Mouse (Mus musculus): Measurements from ENCODE around the gene Barhl2. TPM values are rescaled to one million over a fixed set of nuclear protein-coding genes. Genes with fewer than 3 reads are reported as not detected.

The Barhl2 gene
- total and polyA plus RNA-seq, 3 experiments: not detected

DNA sequence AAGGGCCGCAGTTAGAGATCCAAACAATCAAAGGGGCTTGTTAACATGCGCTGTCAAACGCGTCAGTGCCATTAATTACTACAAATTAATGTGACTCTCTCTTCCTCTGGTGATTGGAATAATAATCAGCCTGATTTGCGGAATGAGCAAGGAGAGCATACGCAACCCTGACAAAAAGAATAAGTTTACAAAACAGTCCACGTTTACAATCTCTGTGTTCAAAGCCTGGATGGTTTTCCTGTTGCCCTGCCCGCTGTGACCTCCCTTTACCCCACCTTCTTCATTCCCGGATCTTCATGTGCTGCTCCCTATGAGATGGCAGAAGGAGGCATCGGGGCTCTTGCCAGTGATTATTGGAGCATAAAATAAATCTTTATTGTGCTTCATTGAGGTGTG is 14.1 kb upstream of the Barhl2 start:
- no peaks in the 10 kb centered on the region for H3K36me3 ChIP-seq (replicated peaks in 1 of 2; ENCODE audit: control insufficient read depth in 1 of 2, insufficient read depth in 1 of 2, low read length in 1 of 2)
- TF ChIP-seq ELF1 (IDR thresholded peaks at IDR 0.05; ENCODE audit: low read depth, low read length) (no peak), GABPA (IDR thresholded peaks at IDR 0.05; ENCODE audit: insufficient replicate concordance, low read depth, low read length) (no peak), ZMIZ1 (IDR thresholded peaks at IDR 0.05; ENCODE audit: low read depth, low read length) (no peak), JUND (conservative IDR thresholded peaks at IDR 0.05; ENCODE audit: low read depth, low read length) (no peak), POLR2A (IDR thresholded peaks at IDR 0.05; ENCODE audit: low read depth, low read length) (no peak), RCOR1 (conservative IDR thresholded peaks at IDR 0.05; ENCODE audit: low read depth, low read length) (no peak), MAFK (IDR thresholded peaks at IDR 0.05; ENCODE audit: insufficient replicate concordance, low read length) (no peak), CHD1 (IDR thresholded peaks at IDR 0.05; ENCODE audit: low read depth, low read length) (no peak), MAZ (IDR thresholded peaks at IDR 0.05; ENCODE audit: low read depth, low read length) (no peak), POLR2AphosphoS2 (IDR thresholded peaks at IDR 0.05; ENCODE audit: low read depth, low read length) (no peak), NELFE (IDR thresholded peaks at IDR 0.05; ENCODE audit: low read depth, low read length) (no peak), NRF1 (IDR thresholded peaks at IDR 0.05; ENCODE audit: low read depth, low read length) (no peak), SIN3A (IDR thresholded peaks at IDR 0.05; ENCODE audit: low read length) (no peak), USF2 (conservative IDR thresholded peaks at IDR 0.05; ENCODE audit: low read depth, low read length) (no peak), MXI1 (IDR thresholded peaks at IDR 0.05; ENCODE audit: low read depth, low read length) (no peak), MYC (IDR thresholded peaks at IDR 0.05; ENCODE audit: low read depth, low read length) (no peak), JUN (IDR thresholded peaks at IDR 0.05; ENCODE audit: insufficient read depth, low read depth, low read length) (no peak), MAX (IDR thresholded peaks at IDR 0.05; ENCODE audit: low read length) (no peak), KAT2A (IDR thresholded peaks at IDR 0.05; ENCODE audit: insufficient replicate concordance, low read length) (no peak), IRF4 (IDR thresholded peaks at IDR 0.05; ENCODE audit: low read depth, low read length) (no peak)
- in situ Hi-C loops (cut with MboI; ENCODE audit: low pct_ligation_motif_present, low pct_unique_long_range_greater_than_20kb, low sequenced_read_pairs): loop anchor here (25.0 kb wide), 1 partner anchor 315 kb away; no protein-coding TSS in a partner anchor
- no peak overlapping the region for H3K9ac ChIP-seq (ENCODE audit: insufficient read depth, low read depth)
- H3K4me3 ChIP-seq (replicated peaks in 1 of 3; ENCODE audit: low read depth in 2 of 3, low read length in 2 of 3, poor library complexity in 1 of 3): no peak overlapping the region
- no peak for DNase-seq (ENCODE audit: extremely low read depth)
- no peaks in the 10 kb centered on the region for H3K4me1 ChIP-seq (ENCODE audit: control insufficient read depth in 1 of 2, insufficient read depth in 2 of 2)
- no peak overlapping the region for H3K27ac ChIP-seq (ENCODE audit: insufficient read depth, low read depth)
- no peaks in the 10 kb centered on the region for H3K9me3 ChIP-seq (replicated peaks; ENCODE audit: low read length)
- dilution Hi-C loops (cut with MboI; ENCODE audit: extremely low pct_ligation_motif_present, extremely low pct_unique_long_range_greater_than_20kb, low sequenced_read_pairs): no loop called here
- no peak overlapping the region for H3K4me2 ChIP-seq (ENCODE audit: insufficient read depth, low read depth, poor library complexity, severe bottlenecking)
- no peaks in the 10 kb centered on the region for H3K79me2 ChIP-seq (replicated peaks; ENCODE audit: control insufficient read depth, extremely low read depth, insufficient read depth, poor library complexity, severe bottlenecking)
- no peaks in the 10 kb centered on the region for H3K27me3 ChIP-seq (replicated peaks)

DNA sequence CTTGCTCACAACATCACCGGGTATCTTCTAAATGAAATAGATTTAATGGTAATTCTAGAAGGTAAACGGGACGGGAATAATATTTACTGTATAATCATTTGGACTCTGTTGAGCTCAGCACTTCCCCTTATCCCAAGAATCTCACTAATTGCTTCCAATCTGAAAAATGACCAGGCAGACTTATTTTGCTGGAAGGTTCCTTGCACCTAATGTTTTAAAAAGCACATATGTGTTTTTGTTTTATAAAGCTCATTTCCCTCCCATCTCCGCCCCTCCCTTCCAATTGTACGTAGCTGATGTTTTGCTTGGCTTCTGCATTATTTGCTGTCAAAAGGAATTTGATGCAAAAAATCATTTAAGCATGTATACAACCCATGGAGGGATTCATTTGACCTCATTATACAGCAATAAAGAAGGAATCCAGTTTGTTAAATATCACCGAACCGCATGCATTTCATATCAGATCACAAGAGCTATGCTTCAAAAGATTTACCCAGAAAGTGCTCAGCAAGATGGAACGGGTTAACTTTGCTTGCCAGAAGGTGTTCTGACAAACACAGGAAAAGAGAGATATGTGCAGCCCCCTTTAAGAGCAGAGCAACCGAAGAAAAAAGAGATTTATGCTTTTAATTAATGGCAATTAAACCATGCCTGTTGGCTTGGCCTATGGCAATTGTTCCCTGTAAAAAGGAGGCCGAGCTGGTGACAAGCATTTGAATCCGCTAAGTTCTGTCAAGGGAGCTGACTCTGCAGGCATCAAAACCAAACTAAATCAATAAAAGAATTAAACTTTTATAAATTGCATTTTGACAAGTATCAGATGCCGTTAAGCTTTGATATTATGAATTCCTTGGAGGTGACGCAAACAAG is 13.5 kb upstream of the Barhl2 start:
- Histone ChIP-seq H3K27me3 (replicated peaks) (no peaks in the 10 kb centered on the region), H3K27ac (ENCODE audit: insufficient read depth, low read depth) (no peak overlapping the region), H3K79me2 (replicated peaks; ENCODE audit: control insufficient read depth, extremely low read depth, insufficient read depth, poor library complexity, severe bottlenecking) (no peaks in the 10 kb centered on the region), H3K9ac (ENCODE audit: insufficient read depth, low read depth) (no peak overlapping the region), H3K4me2 (ENCODE audit: insufficient read depth, low read depth, poor library complexity, severe bottlenecking) (no peak overlapping the region), H3K4me1 (ENCODE audit: control insufficient read depth in 1 of 2, insufficient read depth in 2 of 2) (no peaks in the 10 kb centered on the region), H3K4me3 (replicated peaks in 1 of 3; ENCODE audit: low read depth in 2 of 3, low read length in 2 of 3, poor library complexity in 1 of 3) (no peak overlapping the region), H3K9me3 (replicated peaks; ENCODE audit: low read length) (no peaks in the 10 kb centered on the region), H3K36me3 (replicated peaks in 1 of 2; ENCODE audit: control insufficient read depth in 1 of 2, insufficient read depth in 1 of 2, low read length in 1 of 2) (no peaks in the 10 kb centered on the region)
- TF ChIP-seq TBP (conservative IDR thresholded peaks at IDR 0.05; ENCODE audit: low read depth, low read length) (no peak), PAX5 (IDR thresholded peaks at IDR 0.05; ENCODE audit: low read length) (no peak), CHD2 (IDR thresholded peaks at IDR 0.05; ENCODE audit: low read length) (no peak), HCFC1 (IDR thresholded peaks at IDR 0.05; ENCODE audit: low read depth, low read length) (no peak), MAZ (IDR thresholded peaks at IDR 0.05; ENCODE audit: low read depth, low read length) (no peak), RAD21 (IDR thresholded peaks at IDR 0.05; ENCODE audit: low read depth, low read length) (no peak), MAFK (IDR thresholded peaks at IDR 0.05; ENCODE audit: insufficient replicate concordance, low read length) (no peak), UBTF (IDR thresholded peaks at IDR 0.05; ENCODE audit: low read depth, low read length) (no peak), CHD1 (IDR thresholded peaks at IDR 0.05; ENCODE audit: low read depth, low read length) (no peak), SMC3 (IDR thresholded peaks at IDR 0.05; ENCODE audit: low read depth, low read length) (no peak), JUN (IDR thresholded peaks at IDR 0.05; ENCODE audit: insufficient read depth, low read depth, low read length) (no peak), POLR2AphosphoS2 (IDR thresholded peaks at IDR 0.05; ENCODE audit: low read depth, low read length) (no peak)
- in situ Hi-C loops (cut with MboI; ENCODE audit: low pct_ligation_motif_present, low pct_unique_long_range_greater_than_20kb, low sequenced_read_pairs) (loop anchor here (25.0 kb wide), 1 partner anchor 316 kb away; no protein-coding TSS in a partner anchor), dilution Hi-C loops (cut with MboI; ENCODE audit: extremely low pct_ligation_motif_present, extremely low pct_unique_long_range_greater_than_20kb, low sequenced_read_pairs) (no loop called here)
- no peak for DNase-seq (ENCODE audit: extremely low read depth)
